Mouse (Mus musculus) cerebellum, adult 2 months (tissue): ENCODE measurements around the gene Gm28053.

Source experiments
- CTCF ChIP-seq: fragments of 200-500 bp; IDR thresholded peaks from 2 replicates; pipeline ENCODE4 v1.5.1; 2011; ENCODE audit warnings: low read depth, mild to moderate bottlenecking, control low read depth, low read length, moderate library complexity, borderline replicate concordance; ENCODE audit not compliant: insufficient read depth
- POLR2A ChIP-seq: fragments of 200-500 bp; IDR thresholded peaks from 2 replicates; pipeline ENCODE4 v1.6.1; 2011; ENCODE audit warnings: low read length, control low read depth, borderline replicate concordance; ENCODE audit not compliant: insufficient read depth

DNA sequence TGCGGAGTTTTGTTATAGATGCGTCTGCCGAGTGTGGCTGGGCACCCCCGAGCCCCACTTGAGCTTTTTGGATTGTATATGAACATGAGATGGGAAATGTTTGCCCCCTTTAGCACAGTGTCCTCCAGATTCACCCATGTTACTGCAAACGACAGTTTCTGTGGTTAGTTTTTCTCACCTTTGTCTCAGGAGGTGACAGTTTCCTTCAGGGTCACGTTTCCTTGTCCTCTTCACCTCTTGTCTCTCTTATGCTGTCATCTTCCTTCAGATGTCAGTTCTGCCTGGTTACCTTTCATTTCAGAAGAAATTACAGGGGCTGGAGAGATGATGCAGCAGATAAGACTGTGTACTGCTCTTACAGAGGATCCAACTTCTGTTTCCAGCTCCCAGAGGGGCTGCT lies 38.7 kb upstream of the Gm28053 start:
- TF ChIP-seq CTCF (no peak), POLR2A (no peak)
